Mouse (Mus musculus) limb, embryonic 14.5 days (tissue): ENCODE measurements at regions not wholly inside any gene's neighbourhood (a gene's known extent, or its start where the extent isn't known, plus 50 kb on each side); places are given as distances from the start of the nearest gene placed in this dataset.

Source experiments
- ATAC-seq: fragments of 200-750 bp; cut with Nextera tagmentation; 2 replicates; pipeline ENCODE4 v1.8.0; 2017; ENCODE audit warnings: low read depth, moderate number of reproducible peaks, moderate TSS enrichment; ENCODE audit not compliant: low FRiP score
- DNase-seq: peaks from one replicate; pipeline ENCODE4 v3.0.0-alpha.2; 2015; ENCODE audit warnings: low spot score
- H3K27ac ChIP-seq: fragments of 300-500 bp; sonication (generic); replicated peaks from 2 replicates; pipeline ENCODE4 v1.5.1; 2014; ENCODE audit warnings: low read depth, mild to moderate bottlenecking, low read length, moderate library complexity, mixed read lengths
- H3K27me3 ChIP-seq: fragments of 300-500 bp; sonication (generic); 2 replicates; pipeline ENCODE4 v1.6.1; 2014; ENCODE audit warnings: low read length, mixed read lengths; ENCODE audit not compliant: control insufficient read depth, insufficient read depth
- H3K36me3 ChIP-seq: fragments of 300-500 bp; sonication (generic); 2 replicates; pipeline ENCODE4 v1.6.1; 2014; ENCODE audit warnings: mild to moderate bottlenecking, low read length, moderate library complexity, mixed read lengths; ENCODE audit not compliant: control insufficient read depth, insufficient read depth
- H3K4me1 ChIP-seq: fragments of 300-500 bp; sonication (generic); 2 replicates; pipeline ENCODE4 v1.6.1; 2014; ENCODE audit warnings: antibody characterized with exemption, low read length, mixed read lengths; ENCODE audit not compliant: control insufficient read depth, insufficient read depth
- H3K4me2 ChIP-seq: fragments of 300-500 bp; sonication (generic); replicated peaks from 2 replicates; pipeline ENCODE4 v1.6.1; 2014; ENCODE audit warnings: low read depth, mild to moderate bottlenecking, low read length, moderate library complexity; ENCODE audit not compliant: severe bottlenecking
- H3K4me3 ChIP-seq: fragments of 300-500 bp; sonication (generic); replicated peaks from 2 replicates; pipeline ENCODE4 v1.5.1; 2014; ENCODE audit warnings: low read length
- H3K9ac ChIP-seq: fragments of 300-500 bp; sonication (generic); 2 replicates; pipeline ENCODE4 v1.6.1; 2014; ENCODE audit warnings: mild to moderate bottlenecking, low read depth, low read length, moderate library complexity; ENCODE audit not compliant: severe bottlenecking
- H3K9me3 ChIP-seq: fragments of 300-500 bp; sonication (generic); 2 replicates; pipeline ENCODE4 v1.6.1; 2016; ENCODE audit warnings: low read length; ENCODE audit not compliant: control insufficient read depth
- POLR2A ChIP-seq: fragments of 200-500 bp; IDR thresholded peaks from 2 replicates; pipeline ENCODE4 v1.8.0; 2012; ENCODE audit warnings: inconsistent platforms, mild to moderate bottlenecking, moderate library complexity, borderline replicate concordance; ENCODE audit not compliant: insufficient read depth, insufficient read length; ENCODE audit errors: extremely low read depth
- WGBS: fragments of 180-500 bp; shearing (Covaris S2); extraction: QIAGEN DNeasy Blood & Tissue Kit; methylation state at CpG from one replicate; pipeline ENCODE4 v1.1.7; 2014; 5-methylcytosine and 5-hydroxymethylcytosine counted together

- no peak overlapping the region for H3K4me2 ChIP-seq
- 88% methylated on average over 4 of the region's 4 CpGs for WGBS
- DNase-seq: peak; percentile 83
These were observed 125.9 kb downstream of the Tmem132e start for GRCm38 (mm10) chr11:82514526-82515144.

GRCm38 (mm10) chr11:82508564-82508963 is 119.9 kb downstream of the Tmem132e start:
- Histone ChIP-seq H3K27ac (no peak overlapping the region), H3K4me3 (no peak overlapping the region), H3K9ac (no peak overlapping the region), H3K36me3 (no peaks in the 10 kb centered on the region), H3K27me3 (no peaks in the 10 kb centered on the region), H3K4me1 (no peaks in the 10 kb centered on the region), H3K9me3 (no peaks in the 10 kb centered on the region), H3K4me2 (no peak overlapping the region)
- TF ChIP-seq POLR2A: no peak
- DNase-seq (no peak), ATAC-seq (no peak)
- WGBS: 77% methylated on average over 13 of the region's 13 CpGs

More at GRCm38 (mm10) chr11:82514526-82515144, 125.9 kb downstream of the Tmem132e start:
- no peaks in the 10 kb centered on the region for H3K4me1 ChIP-seq
- H3K4me3 ChIP-seq: no peak overlapping the region
- TF ChIP-seq POLR2A: no peak
- H3K9ac ChIP-seq: no peak overlapping the region
- H3K9me3 ChIP-seq: no peaks in the 10 kb centered on the region
- no peak for ATAC-seq
- no peaks in the 10 kb centered on the region for H3K36me3 ChIP-seq
- H3K27ac ChIP-seq: no peak overlapping the region
- no peaks in the 10 kb centered on the region for H3K27me3 ChIP-seq
